Mouse (Mus musculus) intestine, postnatal 0 days (tissue): Measurements from ENCODE around the gene Odf3l2. TPM values are rescaled to one million over a fixed set of nuclear protein-coding genes. Genes with fewer than 3 reads are reported as not detected.

Source experiments
- ATAC-seq: fragments of 200-750 bp; cut with Nextera tagmentation; 2 replicates; pipeline ENCODE4 v1.8.0; 2017; ENCODE audit warnings: mild to moderate bottlenecking, moderate TSS enrichment, moderate library complexity
- H3K27ac ChIP-seq: fragments of 300-500 bp; sonication (generic); 2 replicates; pipeline ENCODE4 v1.5.1; 2014; ENCODE audit warnings: mild to moderate bottlenecking, low read depth, low read length, moderate library complexity
- H3K27me3 ChIP-seq: fragments of 300-500 bp; sonication (generic); replicated peaks from 2 replicates; pipeline ENCODE4 v1.6.1; 2014; ENCODE audit warnings: low read length, mixed read lengths; ENCODE audit not compliant: control insufficient read depth, insufficient read depth
- H3K36me3 ChIP-seq: fragments of 300-500 bp; sonication (generic); 2 replicates; pipeline ENCODE4 v1.6.1; 2014; ENCODE audit warnings: mild to moderate bottlenecking, moderate library complexity; ENCODE audit not compliant: control insufficient read depth, insufficient read depth
- H3K4me1 ChIP-seq: fragments of 300-500 bp; sonication (generic); replicated peaks from 2 replicates; pipeline ENCODE4 v1.6.1; 2014; ENCODE audit warnings: antibody characterized with exemption, low read length, mixed read lengths; ENCODE audit not compliant: control insufficient read depth, insufficient read depth
- H3K4me2 ChIP-seq: fragments of 300-500 bp; sonication (generic); replicated peaks from 2 replicates; pipeline ENCODE4 v1.6.1; 2014; ENCODE audit warnings: low read depth, mild to moderate bottlenecking, moderate library complexity
- H3K4me3 ChIP-seq: fragments of 300-500 bp; sonication (generic); 2 replicates; pipeline ENCODE4 v1.5.1; 2014; ENCODE audit warnings: low read depth, low read length
- H3K9ac ChIP-seq: fragments of 300-500 bp; sonication (generic); 2 replicates; pipeline ENCODE4 v1.6.1; 2014; ENCODE audit warnings: mild to moderate bottlenecking, low read depth, low read length
- H3K9me3 ChIP-seq: fragments of 300-500 bp; sonication (generic); 2 replicates; pipeline ENCODE4 v1.6.1; 2016; ENCODE audit warnings: mixed run types; ENCODE audit not compliant: control insufficient read depth
- CTCF ChIP-seq: sonication (generic); IDR thresholded peaks from 2 replicates; pipeline ENCODE4 v1.5.1; 2016; ENCODE audit warnings: low read depth, mild to moderate bottlenecking, control low read depth, antibody characterized with exemption, moderate library complexity
- WGBS: fragments of 180-500 bp; shearing (Covaris S2); extraction: QIAGEN DNeasy Blood & Tissue Kit; methylation state at CpG from one replicate; pipeline ENCODE4 v1.1.7; 2014; 5-methylcytosine and 5-hydroxymethylcytosine counted together
- polyA plus RNA-seq: library from polyadenylated mRNA; unstranded; fragments of >200 nt; fragmentation: Nextera tagmentation; extraction: Ambion mirVana; gene quantifications from 2 replicates; pipeline ENCODE4 v1.2.1, GENCODE M21; 2015

The Odf3l2 gene
- polyA plus RNA-seq, 1 experiment from 2014 or later: not detected

GRCm38 (mm10) chr10:79612192-79613135 lies 33.1 kb downstream of the Odf3l2 start:
- peak; percentile 68 for TF ChIP-seq CTCF
- peaks cover 19% of the 10 kb centered on the region for H3K27me3 ChIP-seq
- H3K4me1 ChIP-seq: no peaks in the 10 kb centered on the region; the same call in none of the 2 replicates
- H3K36me3 ChIP-seq: no peaks in the 10 kb centered on the region
- ATAC-seq: no peak
- no peak overlapping the region for H3K27ac ChIP-seq
- 31% methylated on average over 51 of the region's 51 CpGs for WGBS
- H3K9ac ChIP-seq: no peak overlapping the region
- H3K9me3 ChIP-seq: no peaks in the 10 kb centered on the region
- no peak overlapping the region for H3K4me2 ChIP-seq
- no peak overlapping the region for H3K4me3 ChIP-seq

GRCm38 (mm10) chr10:79611296-79611695 lies 34.2 kb downstream of the Odf3l2 start:
- Histone ChIP-seq H3K4me2 (no peak overlapping the region), H3K4me1 (no peaks in the 10 kb centered on the region; the same call in none of the 2 replicates), H3K27me3 (peaks cover 19% of the 10 kb centered on the region), H3K36me3 (no peaks in the 10 kb centered on the region), H3K27ac (no peak overlapping the region), H3K4me3 (no peak overlapping the region), H3K9me3 (no peaks in the 10 kb centered on the region), H3K9ac (no peak overlapping the region)
- no peak for ATAC-seq
- WGBS: 54% methylated on average over 5 of the region's 5 CpGs
- no peak for TF ChIP-seq CTCF

DNA sequence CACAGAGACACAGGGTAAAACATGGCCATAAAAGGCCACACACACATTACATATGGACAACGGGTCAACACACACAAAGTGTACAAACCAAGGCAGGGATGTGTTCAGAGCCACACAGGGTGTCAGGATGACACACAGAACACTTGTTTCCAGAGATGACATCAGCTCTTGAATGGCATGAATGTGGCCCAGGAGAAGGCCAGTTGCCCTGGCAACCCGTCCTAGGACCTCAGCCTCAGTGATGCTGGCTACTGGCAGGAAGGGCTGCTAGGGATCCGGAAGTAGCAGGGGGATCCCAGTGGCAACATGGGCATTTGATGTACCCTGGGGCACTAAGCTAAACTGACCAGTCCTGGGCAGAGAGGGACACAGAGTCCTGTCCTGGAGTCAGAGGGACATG lies 36.3 kb downstream of the Odf3l2 start:
- Histone ChIP-seq H3K27ac (no peak overlapping the region), H3K4me2 (no peak overlapping the region), H3K4me3 (no peak overlapping the region), H3K36me3 (no peaks in the 10 kb centered on the region), H3K9me3 (no peaks in the 10 kb centered on the region), H3K4me1 (no peaks in the 10 kb centered on the region; the same call in 1 of the 2 replicates), H3K9ac (no peak overlapping the region), H3K27me3 (peaks cover 19% of the 10 kb centered on the region)
- WGBS: 84% methylated on average over 3 of the region's 3 CpGs
- no peak for TF ChIP-seq CTCF
- ATAC-seq: no peak

GRCm38 (mm10) chr10:79607892-79608291 lies 37.6 kb downstream of the Odf3l2 start:
- TF ChIP-seq CTCF: no peak
- ATAC-seq: peak; percentile 46

GRCm38 (mm10) chr10:79606537-79606936 lies 39.0 kb downstream of the Odf3l2 start:
- Histone ChIP-seq H3K36me3 (no peaks in the 10 kb centered on the region), H3K9me3 (no peaks in the 10 kb centered on the region), H3K9ac (no peak overlapping the region), H3K27me3 (no peaks in the 10 kb centered on the region), H3K4me2 (no peak overlapping the region), H3K4me1 (no peaks in the 10 kb centered on the region), H3K4me3 (no peak overlapping the region), H3K27ac (no peak overlapping the region)
- TF ChIP-seq CTCF: no peak
- 55% methylated on average over 4 of the region's 4 CpGs for WGBS
- ATAC-seq: no peak

More at GRCm38 (mm10) chr10:79607892-79608291, 37.6 kb downstream of the Odf3l2 start:
- Histone ChIP-seq H3K27me3 (peaks cover 12% of the 10 kb centered on the region), H3K36me3 (no peaks in the 10 kb centered on the region), H3K4me1 (no peaks in the 10 kb centered on the region), H3K9ac (no peak overlapping the region), H3K4me2 (no peak overlapping the region), H3K4me3 (no peak overlapping the region), H3K9me3 (no peaks in the 10 kb centered on the region), H3K27ac (no peak overlapping the region)
- WGBS: 26% methylated on average over 2 of the region's 2 CpGs

- 76% methylated on average over 4 of the region's 4 CpGs for WGBS
- no peak for ATAC-seq
- Histone ChIP-seq H3K4me1 (no peaks in the 10 kb centered on the region), H3K27ac (no peak overlapping the region), H3K9ac (no peak overlapping the region), H3K9me3 (no peaks in the 10 kb centered on the region), H3K4me2 (no peak overlapping the region), H3K36me3 (no peaks in the 10 kb centered on the region), H3K27me3 (0 out of 2 replicates have a peak, but pooled peaks cover 6% of the 10 kb centered on the region), H3K4me3 (no peak overlapping the region)
- TF ChIP-seq CTCF: no peak
Observed at GRCm38 (mm10) chr10:79597936-79598230, 47.7 kb downstream of the Odf3l2 start.
